Mouse (Mus musculus) layer of hippocampus, postnatal 36 days (tissue): Measurements from ENCODE around the gene Prss35. TPM values are rescaled to one million over a fixed set of nuclear protein-coding genes. Genes with fewer than 3 reads are reported as not detected.
A peak's percentile ranks its signal among the peaks of the same experiment; 100 is the strongest.

ENCODE experiments used
- DNase-seq, 2 experiments: peaks; one replicate each; pipeline ENCODE4 v3.0.0; 2022
- total RNA-seq, 2 experiments: library from RNA; stranded (reverse); gene quantifications; 2 replicates each; pipeline ENCODE4 v1.2.3; 2021

The Prss35 gene
- total RNA-seq: 1 to 10 TPM; 4.6 to 7.0 TPM

- peak in 1 of 2 experiments; percentile 29 for DNase-seq
These were observed at the start of gene Prss35 for GRCm38 (mm10) chr9:86742959-86743911. TSS of gene Prss35 (plus strand) at chr9:86743649.

GRCm38 (mm10) chr9:86693935-86694334, 49.5 kb upstream of the Prss35 start:
- no peak for DNase-seq

GRCm38 (mm10) chr9:86694644-86695043, 48.8 kb upstream of the Prss35 start:
- no peak for DNase-seq

- peak; percentile 15 to 29 for DNase-seq
These were observed 48.1 kb upstream of the Prss35 start for GRCm38 (mm10) chr9:86695199-86695817.

- peak; percentile 17 to 22 for DNase-seq
These were observed 47.6 kb upstream of the Prss35 start, which contains the start of gene Me1 for GRCm38 (mm10) chr9:86695818-86696261. TSS of gene Me1 (minus strand) at chr9:86695953.

- DNase-seq: no peak
These were observed 42.2 kb upstream of the Prss35 start for GRCm38 (mm10) chr9:86701264-86701663.

- DNase-seq: no peak
These were observed 41.6 kb upstream of the Prss35 start for GRCm38 (mm10) chr9:86701844-86702243.

GRCm38 (mm10) chr9:86707431-86707830, 36.0 kb upstream of the Prss35 start:
- no peak for DNase-seq

GRCm38 (mm10) chr9:86708921-86709320, 34.5 kb upstream of the Prss35 start:
- DNase-seq: no peak

GRCm38 (mm10) chr9:86710091-86710634, 33.3 kb upstream of the Prss35 start:
- DNase-seq: no peak

- DNase-seq: no peak
These were observed 30.8 kb upstream of the Prss35 start for GRCm38 (mm10) chr9:86712648-86713047.

- DNase-seq: peak in 1 of 2 experiments; percentile 41
These were observed 29.4 kb upstream of the Prss35 start for GRCm38 (mm10) chr9:86714089-86714488.

GRCm38 (mm10) chr9:86716540-86716939, 26.9 kb upstream of the Prss35 start:
- no peak for DNase-seq

- no peak for DNase-seq
These were observed 26.3 kb upstream of the Prss35 start for GRCm38 (mm10) chr9:86717119-86717518.

- no peak for DNase-seq
These were observed 23.2 kb upstream of the Prss35 start for GRCm38 (mm10) chr9:86720227-86720626.

GRCm38 (mm10) chr9:86720794-86721193, 22.7 kb upstream of the Prss35 start:
- DNase-seq: no peak

GRCm38 (mm10) chr9:86725066-86725465, 18.4 kb upstream of the Prss35 start:
- DNase-seq: no peak

- no peak for DNase-seq
These were observed 17.7 kb upstream of the Prss35 start for GRCm38 (mm10) chr9:86725604-86726380.

GRCm38 (mm10) chr9:86726381-86726720, 17.1 kb upstream of the Prss35 start:
- DNase-seq: no peak

- DNase-seq: no peak
These were observed 15.1 kb upstream of the Prss35 start for GRCm38 (mm10) chr9:86728214-86728814.

GRCm38 (mm10) chr9:86729084-86729483, 14.4 kb upstream of the Prss35 start:
- DNase-seq: no peak

- DNase-seq: no peak
These were observed 13.6 kb upstream of the Prss35 start for GRCm38 (mm10) chr9:86729811-86730210.
